Mouse (Mus musculus) liver, adult 2 months (tissue): ENCODE measurements around the gene Matn1.

Experiments
- CTCF ChIP-seq: fragments of 200-500 bp; IDR thresholded peaks from 2 replicates; pipeline ENCODE4 v1.5.1; 2011; ENCODE audit warnings: low read depth, low read length, control low read depth
- POLR2A ChIP-seq: fragments of 200-500 bp; IDR thresholded peaks from 2 replicates; pipeline ENCODE4 v1.6.1; 2011; ENCODE audit warnings: low read length, control low read depth; ENCODE audit not compliant: insufficient read depth; ENCODE audit errors: extremely low read depth

GRCm38 (mm10) chr4:130895701-130896100 is 48.5 kb upstream of the Matn1 start:
- TF ChIP-seq CTCF (no peak), POLR2A (no peak)
